Mouse (Mus musculus) MN1 (cell line): ENCODE results near the gene Tlcd2.

ENCODE experiments used
- DNase-seq: peaks from one replicate; pipeline ENCODE4 v3.0.0-alpha.2; 2016; ENCODE audit warnings: low spot score

The Tlcd2 gene

GRCm38 (mm10) chr11:75460844-75461742 lies at the start of gene Tlcd2:
Tlcd2 (plus strand) TSS chr11:75461715.
- peak; percentile 99 for DNase-seq

- DNase-seq: no peak
These were observed 46.4 kb upstream of the Tlcd2 start for GRCm38 (mm10) chr11:75415096-75415495.

GRCm38 (mm10) chr11:75415994-75416393 lies 45.5 kb upstream of the Tlcd2 start:
- DNase-seq: no peak

GRCm38 (mm10) chr11:75420037-75420436 lies 41.5 kb upstream of the Tlcd2 start:
- no peak for DNase-seq

- DNase-seq: no peak
These were observed 40.6 kb upstream of the Tlcd2 start for GRCm38 (mm10) chr11:75420810-75421374.

GRCm38 (mm10) chr11:75421375-75422012 lies 40.0 kb upstream of the Tlcd2 start:
- no peak for DNase-seq

- no peak for DNase-seq
These were observed 39.3 kb upstream of the Tlcd2 start, which contains the start of gene Serpinf1 for GRCm38 (mm10) chr11:75422013-75422792. Serpinf1 (minus strand) TSS chr11:75422701.

GRCm38 (mm10) chr11:75423091-75423490 lies 38.4 kb upstream of the Tlcd2 start:
- no peak for DNase-seq

GRCm38 (mm10) chr11:75424033-75424432 lies 37.5 kb upstream of the Tlcd2 start:
- no peak for DNase-seq

- no peak for DNase-seq
These were observed 37.1 kb upstream of the Tlcd2 start for GRCm38 (mm10) chr11:75424459-75424858.

GRCm38 (mm10) chr11:75429019-75429705 lies 32.4 kb upstream of the Tlcd2 start:
- DNase-seq: no peak

- DNase-seq: peak; percentile 29
These were observed 30.2 kb upstream of the Tlcd2 start for GRCm38 (mm10) chr11:75431307-75431706.

- DNase-seq: no peak
These were observed 27.4 kb upstream of the Tlcd2 start for GRCm38 (mm10) chr11:75434138-75434537.

- no peak for DNase-seq
These were observed 23.3 kb upstream of the Tlcd2 start for GRCm38 (mm10) chr11:75438194-75438593.

GRCm38 (mm10) chr11:75438804-75439203 lies 22.7 kb upstream of the Tlcd2 start:
- DNase-seq: no peak

GRCm38 (mm10) chr11:75439363-75439762 lies 22.2 kb upstream of the Tlcd2 start, which contains the start of gene Serpinf2:
Serpinf2 (minus strand) TSS chr11:75439591.
- no peak for DNase-seq

- DNase-seq: no peak
These were observed 21.6 kb upstream of the Tlcd2 start for GRCm38 (mm10) chr11:75439951-75440350.

- no peak for DNase-seq
These were observed 20.5 kb upstream of the Tlcd2 start for GRCm38 (mm10) chr11:75441034-75441433.

- no peak for DNase-seq
These were observed 19.9 kb upstream of the Tlcd2 start for GRCm38 (mm10) chr11:75441601-75442000.

- DNase-seq: no peak
These were observed 17.8 kb upstream of the Tlcd2 start for GRCm38 (mm10) chr11:75443711-75444110.

- no peak for DNase-seq
These were observed 12.9 kb upstream of the Tlcd2 start for GRCm38 (mm10) chr11:75448575-75448974.
